Mouse (Mus musculus) bone marrow macrophage, adult 2 months (primary cell): ENCODE measurements around the gene Ccl11. TPM values are rescaled to one million over a fixed set of nuclear protein-coding genes. Genes with fewer than 3 reads are reported as not detected.

Experiments used
- H3K27ac ChIP-seq: 2 replicates; pipeline ENCODE4 v1.5.1; 2012; ENCODE audit warnings: low read depth, low read length; ENCODE audit not compliant: insufficient read depth
- H3K4me1 ChIP-seq: 2 replicates; pipeline ENCODE4 v1.6.1; 2012; ENCODE audit warnings: low read length; ENCODE audit not compliant: control insufficient read depth, insufficient read depth
- H3K4me3 ChIP-seq: 2 replicates; pipeline ENCODE4 v1.5.1; 2012; ENCODE audit warnings: mild to moderate bottlenecking, low read length, moderate library complexity; ENCODE audit not compliant: insufficient read depth
- CTCF ChIP-seq: IDR thresholded peaks from 2 replicates; pipeline ENCODE4 v1.5.1; 2012; ENCODE audit warnings: low read depth, mild to moderate bottlenecking, low read length, moderate library complexity
- POLR2A ChIP-seq: IDR thresholded peaks from 2 replicates; pipeline ENCODE4 v1.6.1; 2012; ENCODE audit warnings: mild to moderate bottlenecking, low read depth, low read length, borderline replicate concordance
- polyA plus RNA-seq: library from polyadenylated mRNA; stranded (reverse); fragments of >200 nt; gene quantifications from 2 replicates; pipeline ENCODE4 v1.2.4, GENCODE M21; 2012; ENCODE audit not compliant: missing spikeins, insufficient read depth, insufficient read length

The Ccl11 gene
- not detected in 2 replicates for polyA plus RNA-seq

- H3K4me1 ChIP-seq, result peaks cover 3% of the 10 kb centered on the region; the same call in 1 of the 2 replicates
- no peak for TF ChIP-seq POLR2A
- TF ChIP-seq CTCF, result no peak
- no peak within 1 kb of the TSS for H3K4me3 ChIP-seq
- no peak within 1 kb of the TSS for H3K27ac ChIP-seq
These were observed at the start of gene Ccl11 for GRCm38 (mm10) chr11:82057646-82058045. TSS of gene Ccl11 (plus strand) at chr11:82057823.

- H3K4me3 ChIP-seq, result no peak overlapping the region
- no peak for TF ChIP-seq POLR2A
- no peak for TF ChIP-seq CTCF
- no peak overlapping the region for H3K27ac ChIP-seq
- H3K4me1 ChIP-seq, result peaks cover 60% of the 10 kb centered on the region
These were observed 47.5 kb upstream of the Ccl11 start for GRCm38 (mm10) chr11:82010115-82010514.

GRCm38 (mm10) chr11:82011411-82012193 lies 46.0 kb upstream of the Ccl11 start:
- H3K4me1 ChIP-seq, result peaks cover 63% of the 10 kb centered on the region
- H3K4me3 ChIP-seq, result no peak overlapping the region
- H3K27ac ChIP-seq, result no peak overlapping the region

GRCm38 (mm10) chr11:82013756-82014155 lies 43.9 kb upstream of the Ccl11 start:
- peaks cover 55% of the 10 kb centered on the region for H3K4me1 ChIP-seq
- H3K27ac ChIP-seq, result no peak overlapping the region
- no peak overlapping the region for H3K4me3 ChIP-seq
- TF ChIP-seq CTCF, result no peak
- TF ChIP-seq POLR2A, result no peak

More at GRCm38 (mm10) chr11:82011411-82012193, 46.0 kb upstream of the Ccl11 start:
- TF ChIP-seq POLR2A (no peak), CTCF (no peak)

GRCm38 (mm10) chr11:82015066-82015465 lies 42.6 kb upstream of the Ccl11 start:
- H3K4me3 ChIP-seq, result no peak overlapping the region
- peaks cover 50% of the 10 kb centered on the region for H3K4me1 ChIP-seq
- no peak for TF ChIP-seq CTCF
- TF ChIP-seq POLR2A, result no peak
- no peak overlapping the region for H3K27ac ChIP-seq

GRCm38 (mm10) chr11:82016181-82016780 lies 41.3 kb upstream of the Ccl11 start:
- peaks cover 48% of the 10 kb centered on the region for H3K4me1 ChIP-seq

GRCm38 (mm10) chr11:82019389-82019788 lies 38.2 kb upstream of the Ccl11 start:
- Histone ChIP-seq H3K4me3 (no peak overlapping the region), H3K27ac (no peak overlapping the region), H3K4me1 (peaks cover 68% of the 10 kb centered on the region)
- no peak for TF ChIP-seq POLR2A
- no peak for TF ChIP-seq CTCF

More at GRCm38 (mm10) chr11:82016181-82016780, 41.3 kb upstream of the Ccl11 start:
- TF ChIP-seq POLR2A (no peak), CTCF (no peak)
- H3K27ac ChIP-seq, result no peak overlapping the region
- H3K4me3 ChIP-seq, result no peak overlapping the region

GRCm38 (mm10) chr11:82019793-82020192 lies 37.8 kb upstream of the Ccl11 start:
- no peak for TF ChIP-seq CTCF
- TF ChIP-seq POLR2A, result no peak
- Histone ChIP-seq H3K27ac (no peak overlapping the region), H3K4me3 (no peak overlapping the region), H3K4me1 (peaks cover 67% of the 10 kb centered on the region)

- no peak overlapping the region for H3K4me3 ChIP-seq
- no peak for TF ChIP-seq POLR2A
- no peak for TF ChIP-seq CTCF
- H3K4me1 ChIP-seq, result peaks cover 52% of the 10 kb centered on the region
- no peak overlapping the region for H3K27ac ChIP-seq
These were observed 36.2 kb upstream of the Ccl11 start for GRCm38 (mm10) chr11:82021406-82021805.

- Histone ChIP-seq H3K4me3 (0 out of 2 replicates have a peak overlapping the region, but pooled peaks have one; percentile 24), H3K27ac (peak overlapping the region; percentile 62), H3K4me1 (peaks cover 43% of the 10 kb centered on the region)
- TF ChIP-seq CTCF, result no peak
- TF ChIP-seq POLR2A, result no peak
These were observed 35.0 kb upstream of the Ccl11 start for GRCm38 (mm10) chr11:82022504-82023056.
